Mouse (Mus musculus) cerebellum, adult 11-12 months (tissue): ENCODE data around the gene Ckmt2.

ENCODE experiments used
- DNase-seq: peaks from one replicate; pipeline ENCODE4 v3.0.0; 2022

Gene Ckmt2

GRCm38 (mm10) chr13:91868577-91868976 lies 8.1 kb downstream of the Ckmt2 start:
- DNase-seq = no peak

GRCm38 (mm10) chr13:91858835-91859234 lies 17.9 kb downstream of the Ckmt2 start:
- no peak for DNase-seq

- no peak for DNase-seq
Observed at GRCm38 (mm10) chr13:91857427-91857826, 19.3 kb downstream of the Ckmt2 start.

DNA sequence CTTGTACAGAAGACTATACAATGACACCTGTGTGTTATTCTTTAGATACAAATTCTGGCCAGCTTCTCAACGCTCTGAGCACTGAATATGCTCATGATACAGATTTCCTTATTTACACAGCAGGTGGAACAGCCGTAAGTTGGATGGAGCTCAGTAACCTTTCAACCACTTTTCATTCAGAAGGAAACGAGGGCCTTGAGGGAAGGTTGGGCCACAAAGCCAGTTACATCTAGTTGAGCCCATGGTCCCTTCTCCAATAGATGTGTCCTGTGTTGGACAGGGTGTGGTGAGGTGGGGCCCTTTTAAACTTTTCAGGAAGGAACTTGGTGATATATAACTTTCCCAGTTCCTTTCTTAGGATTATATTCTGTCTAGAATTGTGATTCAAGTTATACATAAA lies 22.3 kb downstream of the Ckmt2 start:
- DNase-seq = no peak

DNA sequence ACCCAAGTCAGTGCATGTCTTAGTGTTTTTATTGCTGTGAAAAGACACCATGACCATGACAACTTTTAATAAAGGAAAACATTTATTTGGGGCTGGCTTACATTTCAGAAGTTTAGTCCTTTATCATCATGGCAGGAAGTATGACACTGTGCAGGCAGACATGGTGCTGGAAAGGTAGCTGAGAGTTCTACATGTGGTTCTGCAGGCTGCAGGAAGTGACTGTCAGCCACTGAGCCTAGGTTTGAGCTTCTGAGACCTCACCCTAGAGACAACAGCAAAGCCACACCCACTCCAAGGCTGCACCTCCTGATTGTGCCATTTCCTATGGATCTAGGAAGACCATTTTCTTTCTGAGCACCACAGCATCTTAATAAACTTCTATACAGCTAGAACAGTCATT lies 48.8 kb downstream of the Ckmt2 start:
- no peak for DNase-seq

DNA sequence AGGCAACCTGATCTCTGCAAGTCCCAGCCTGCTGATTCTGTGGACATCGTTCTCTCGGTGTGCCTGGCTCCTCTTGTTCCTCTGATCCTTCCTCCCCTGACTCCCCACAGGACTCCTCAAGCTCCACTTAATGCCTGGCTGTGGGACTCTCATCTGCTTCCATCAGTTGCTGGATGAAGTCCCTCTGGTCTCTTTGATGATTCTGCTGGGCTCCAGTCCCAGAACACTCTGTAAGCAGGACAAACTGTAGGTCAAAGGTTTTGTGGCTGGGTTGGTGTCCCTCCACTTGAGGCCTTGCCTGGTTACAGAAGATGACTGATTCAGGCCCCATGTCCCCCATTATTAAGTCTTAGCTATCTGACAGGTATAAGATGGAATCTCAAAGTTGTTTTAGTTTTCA lies 50.6 kb downstream of the Ckmt2 start:
- no peak for DNase-seq

- no peak for DNase-seq
Observed at GRCm38 (mm10) chr13:91824845-91825550, 51.7 kb downstream of the Ckmt2 start.

DNA sequence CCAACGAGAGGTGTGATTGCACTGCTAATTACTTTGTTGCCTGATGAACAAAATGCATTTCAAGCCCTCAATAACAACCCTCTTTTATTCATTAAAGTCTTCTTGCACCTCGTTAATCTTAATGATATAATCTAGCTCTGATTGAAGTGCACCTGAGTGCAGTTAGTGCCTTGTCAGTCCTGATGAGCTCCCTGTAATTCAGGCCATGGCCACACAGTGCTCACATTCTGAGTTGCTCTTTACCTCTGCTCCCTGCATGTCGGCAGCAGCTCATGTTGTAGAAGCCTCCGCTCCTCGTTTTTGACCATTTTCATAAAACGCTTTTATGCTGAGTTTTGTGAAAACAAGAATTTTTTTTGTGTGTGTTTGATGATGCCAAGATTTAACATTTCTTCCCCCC lies 53.0 kb downstream of the Ckmt2 start:
- DNase-seq = no peak

DNA sequence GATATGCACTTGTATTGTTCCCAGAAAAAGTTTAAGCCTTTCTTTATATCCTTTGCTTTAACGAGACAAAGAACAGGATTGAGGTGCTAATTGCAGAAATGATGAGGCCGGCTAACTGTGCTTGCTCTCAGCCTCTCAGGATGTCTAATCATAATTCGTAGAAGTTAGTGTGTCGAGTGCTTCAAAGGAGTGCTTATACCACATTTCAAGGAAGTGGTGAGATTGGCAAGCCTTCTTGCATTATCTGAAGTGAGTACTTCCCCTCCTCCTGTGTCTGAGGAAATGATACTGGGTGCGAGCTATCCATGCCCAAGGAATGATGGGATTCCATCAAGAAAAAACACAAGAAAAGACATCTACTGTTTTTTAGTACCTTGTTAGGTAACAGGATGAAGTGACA lies 62.0 kb downstream of the Ckmt2 start:
- DNase-seq = no peak

DNA sequence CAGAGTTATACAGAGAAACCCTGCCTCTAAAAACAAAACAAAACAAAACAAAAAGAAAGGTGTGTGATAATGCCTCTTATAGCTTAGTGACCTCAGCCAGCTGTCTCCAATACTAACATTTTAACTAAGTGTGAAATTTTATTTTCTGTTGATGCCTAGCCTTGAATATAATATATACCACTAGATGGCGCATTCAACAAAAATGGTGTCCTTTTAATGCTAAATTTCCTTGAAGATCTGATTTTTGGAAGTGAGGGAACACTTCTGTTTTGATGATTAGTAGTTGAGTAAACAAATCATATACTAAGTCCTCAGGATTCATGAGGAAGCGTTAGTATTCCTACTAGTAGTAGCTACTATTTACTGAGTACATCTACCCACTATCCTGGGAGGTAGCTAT lies 67.2 kb downstream of the Ckmt2 start:
- DNase-seq = no peak

GRCm38 (mm10) chr13:91807874-91808575 lies 68.7 kb downstream of the Ckmt2 start:
- peak; percentile 14 for DNase-seq

DNA sequence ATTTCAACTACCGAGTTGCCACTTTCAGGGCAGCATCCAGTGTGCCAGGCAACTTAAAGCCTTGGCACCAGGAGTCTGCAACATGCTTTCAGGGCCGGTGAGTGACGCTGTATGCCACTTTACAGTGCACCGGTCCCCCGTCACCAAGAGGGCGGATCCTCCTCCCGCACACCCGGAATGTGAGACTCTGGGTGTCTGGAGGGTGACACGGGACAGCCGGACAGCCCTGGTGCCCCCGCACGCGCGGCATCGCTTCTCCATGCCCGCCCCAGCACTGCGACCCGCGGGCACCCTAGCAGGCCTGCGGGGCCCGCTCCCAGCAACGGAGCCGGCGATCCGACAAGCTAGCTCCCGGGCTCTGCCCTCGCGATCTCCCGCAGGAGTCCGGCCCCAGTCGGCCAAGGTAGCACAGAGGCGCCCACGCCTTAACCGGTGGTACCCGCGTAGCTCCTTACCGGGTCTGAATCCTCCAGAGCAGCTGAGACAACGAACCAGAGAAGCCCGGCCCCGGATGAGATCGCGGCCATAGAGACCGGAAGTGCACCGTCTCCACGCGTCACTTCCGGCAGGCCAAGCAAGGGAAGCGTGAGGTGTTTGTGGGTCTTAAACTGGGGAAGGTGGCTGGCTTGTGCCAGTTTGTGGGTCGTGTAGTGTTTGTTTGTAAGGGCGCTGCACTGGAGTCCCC lies 69.4 kb downstream of the Ckmt2 start, which contains the start of gene Zcchc9:
TSS of gene Zcchc9 (minus strand) at position 551 of the 685 bp plus-strand sequence.
- peak; percentile 91 for DNase-seq
